Mouse (Mus musculus): ENCODE results near the gene Cdh12. TPM values are rescaled to one million over a fixed set of nuclear protein-coding genes. Genes with fewer than 3 reads are reported as not detected.
"Not testable (repeated sequence)": the region's sequence is repeated elsewhere in the genome, so short reads cannot be mapped to it uniquely, and the experiment has no call there.

Gene Cdh12
- total RNA-seq, 2 experiments from 2014 or later, result not detected

DNA sequence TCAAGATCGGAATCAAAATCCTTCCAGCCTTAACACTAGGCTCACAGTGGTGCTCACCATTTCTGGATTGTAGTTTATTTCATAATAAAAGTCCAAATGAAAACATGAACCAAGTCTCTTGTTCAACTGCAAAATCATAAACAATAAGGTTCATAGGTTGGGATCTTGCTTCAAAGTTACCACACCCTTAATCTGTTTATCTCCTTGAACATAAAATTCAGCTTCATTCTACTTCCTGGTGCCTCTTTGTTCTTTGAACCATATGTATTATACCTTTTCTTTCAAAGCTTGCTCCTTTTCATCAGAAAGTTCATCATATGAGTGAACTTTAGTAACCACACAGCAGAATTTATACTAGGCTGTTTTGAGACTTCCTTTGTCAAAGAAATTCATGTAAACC lies 614.6 kb downstream of the Cdh12 start:
- no peak for DNase-seq
- intact Hi-C loops (cut with DNase I), result no loop called here

DNA sequence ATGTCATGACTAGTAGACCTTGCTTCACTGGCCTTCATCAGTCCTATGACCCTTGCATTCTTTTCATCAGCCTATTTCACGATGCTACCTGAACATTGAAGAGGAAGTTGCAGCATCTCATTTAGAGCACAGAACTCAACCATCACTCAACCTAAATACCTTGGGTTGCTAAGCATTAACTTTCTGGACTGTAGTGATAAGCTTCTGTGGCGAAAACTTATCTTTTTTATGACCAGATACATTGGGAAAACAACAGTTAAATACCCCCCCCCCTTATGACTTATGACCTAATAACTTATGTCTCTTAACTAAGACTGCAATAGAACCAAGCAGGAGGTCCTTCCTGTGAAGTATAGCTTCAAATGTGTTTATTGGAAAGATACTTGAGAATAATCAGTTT lies 620.2 kb downstream of the Cdh12 start:
- intact Hi-C loops (cut with DNase I), result no loop called here
- DNase-seq, result no peak

- no peak for DNase-seq
- intact Hi-C loops (cut with DNase I), result no loop called here
Measured at GRCm38 (mm10) chr15:21092824-21093223, 643.8 kb downstream of the Cdh12 start.

DNA sequence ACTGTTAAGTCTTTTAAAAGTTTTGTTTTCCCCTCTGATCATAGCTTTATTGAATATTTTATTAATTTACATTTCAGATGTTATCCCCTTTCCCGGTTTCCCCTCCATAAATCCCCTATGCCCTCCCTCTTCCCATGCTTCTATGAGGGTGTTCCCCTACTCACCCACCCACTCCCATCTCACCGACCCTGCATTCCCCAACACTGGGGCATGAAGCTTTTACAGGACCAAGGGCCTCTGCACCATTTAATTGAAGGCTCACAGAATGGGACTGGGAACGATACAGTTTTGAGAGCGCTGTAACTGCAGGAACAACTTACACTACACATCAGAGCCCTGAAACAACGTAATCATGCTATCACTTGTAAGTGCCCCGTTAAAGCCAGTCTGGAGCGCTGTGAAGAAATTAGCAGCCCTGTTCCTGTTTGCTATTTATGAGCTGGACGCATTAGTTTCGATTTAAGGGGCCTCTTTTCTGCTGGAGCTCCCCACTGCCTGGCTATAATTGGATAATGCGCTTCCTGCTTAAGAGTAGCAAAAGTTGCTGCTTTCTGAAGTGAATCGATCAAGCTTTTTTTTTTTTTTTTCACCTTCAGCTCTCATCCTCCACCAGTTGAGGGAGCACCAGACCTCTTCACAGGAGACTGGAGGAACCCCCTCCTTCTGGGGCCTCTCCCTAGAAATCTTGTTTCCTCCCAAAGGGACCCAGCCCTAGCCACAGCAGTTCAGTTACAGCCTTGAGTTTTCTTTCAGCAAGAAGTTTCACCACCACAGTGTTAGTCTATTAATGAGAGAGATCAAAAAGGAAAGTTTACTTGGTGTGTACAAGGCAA lies 660.2 kb downstream of the Cdh12 start:
- intact Hi-C loops (cut with DNase I), result loop anchor here (10.0 kb wide), 1 partner anchor 296 kb away; no protein-coding TSS in a partner anchor
- DNase-seq, result peak in 1 of 2 experiments; percentile 2

GRCm38 (mm10) chr15:21109889-21110500 lies 660.9 kb downstream of the Cdh12 start:
- DNase-seq, result no peak
- intact Hi-C loops (cut with DNase I), result loop anchor here (10.0 kb wide), 1 partner anchor 295 kb away; no protein-coding TSS in a partner anchor

DNA sequence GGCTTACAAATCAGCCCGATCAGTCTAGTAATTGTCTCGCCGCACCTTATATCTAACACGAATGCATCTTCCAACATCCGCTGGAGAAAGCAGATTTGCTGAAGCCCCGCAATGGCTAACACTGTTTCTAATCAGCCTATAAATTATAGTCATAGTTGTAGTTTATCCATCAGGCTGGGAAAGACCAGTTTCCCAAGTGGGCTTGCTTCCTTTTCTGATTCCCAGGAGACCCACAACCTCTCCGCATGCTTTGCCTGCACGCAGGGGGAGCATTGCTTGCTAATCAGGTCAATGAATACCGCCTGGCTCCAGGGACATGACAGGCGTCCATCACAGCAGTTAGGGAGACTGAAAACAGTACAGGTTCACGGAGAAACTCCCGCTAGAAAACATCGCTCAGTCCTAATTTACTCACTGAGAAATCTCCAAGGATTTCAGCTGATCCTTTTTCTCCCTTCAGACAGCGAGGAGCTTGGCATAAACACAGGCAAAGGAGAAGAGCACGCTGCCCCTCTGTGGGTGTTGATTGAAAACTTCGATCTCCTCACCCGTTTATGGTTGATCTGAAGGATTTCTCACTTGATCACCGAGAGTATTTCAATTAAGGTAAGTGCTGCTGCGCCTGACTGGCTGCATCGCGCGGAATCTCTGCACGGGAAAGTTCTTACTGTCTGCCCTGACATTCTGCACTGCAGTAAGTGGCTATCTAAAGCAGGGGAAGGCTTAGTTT lies 662.0 kb downstream of the Cdh12 start:
- intact Hi-C loops (cut with DNase I), result no loop called here
- DNase-seq, result no peak

GRCm38 (mm10) chr15:21114775-21115174 lies 665.7 kb downstream of the Cdh12 start:
- intact Hi-C loops (cut with DNase I); DNase-seq: not testable (repeated sequence)

GRCm38 (mm10) chr15:21130660-21131059 lies 681.6 kb downstream of the Cdh12 start:
- intact Hi-C loops (cut with DNase I), result no loop called here

DNA sequence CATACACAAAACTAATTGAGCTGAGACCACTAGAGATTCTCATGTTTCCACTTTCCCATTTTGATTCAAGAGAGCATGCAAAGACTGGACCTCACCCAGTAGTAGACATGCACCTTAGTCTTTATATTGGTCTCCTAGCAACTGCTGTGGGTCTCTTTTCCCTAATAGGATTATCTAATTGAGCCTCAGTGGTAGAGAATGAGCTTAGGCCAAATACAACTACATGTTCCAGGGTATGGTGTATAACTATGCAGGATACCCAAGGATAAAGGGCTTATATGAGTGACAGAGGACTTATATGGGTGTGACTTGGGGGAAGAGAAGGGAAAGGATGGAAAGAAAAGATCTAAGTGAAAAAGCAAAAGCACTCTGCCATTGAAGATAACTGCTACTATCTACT lies 683.9 kb downstream of the Cdh12 start:
- DNase-seq, result no peak

More at GRCm38 (mm10) chr15:21130660-21131059, 681.6 kb downstream of the Cdh12 start:
- no peak for DNase-seq

GRCm38 (mm10) chr15:21146896-21147295 lies 697.8 kb downstream of the Cdh12 start:
- no peak for DNase-seq
- intact Hi-C loops (cut with DNase I), result no loop called here

More for the DNA sequence above, 683.9 kb downstream of the Cdh12 start:
- intact Hi-C loops (cut with DNase I), result no loop called here

GRCm38 (mm10) chr15:21153602-21154001 lies 704.5 kb downstream of the Cdh12 start:
- DNase-seq, result no peak
- intact Hi-C loops (cut with DNase I), result no loop called here

DNA sequence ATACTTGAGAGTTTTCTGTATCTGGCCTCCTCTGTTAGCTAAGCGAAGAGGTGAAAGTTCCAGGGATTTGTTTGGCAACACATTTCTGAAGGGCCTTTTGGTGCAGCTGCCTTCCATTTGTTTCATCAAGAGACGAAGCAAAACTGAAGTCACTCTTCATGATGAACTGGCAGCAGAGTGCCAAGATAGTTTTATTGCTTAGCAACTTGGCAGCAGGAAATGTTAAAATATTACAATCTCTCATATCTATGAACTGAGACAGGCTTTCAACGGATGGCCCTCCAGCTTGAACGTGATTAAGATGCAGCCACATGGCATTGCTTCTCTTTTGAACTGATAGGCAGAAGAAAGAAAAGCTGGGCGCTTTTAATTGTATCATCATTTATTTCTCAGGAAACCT lies 730.7 kb downstream of the Cdh12 start:
- no peak for DNase-seq
- intact Hi-C loops (cut with DNase I), result no loop called here

DNA sequence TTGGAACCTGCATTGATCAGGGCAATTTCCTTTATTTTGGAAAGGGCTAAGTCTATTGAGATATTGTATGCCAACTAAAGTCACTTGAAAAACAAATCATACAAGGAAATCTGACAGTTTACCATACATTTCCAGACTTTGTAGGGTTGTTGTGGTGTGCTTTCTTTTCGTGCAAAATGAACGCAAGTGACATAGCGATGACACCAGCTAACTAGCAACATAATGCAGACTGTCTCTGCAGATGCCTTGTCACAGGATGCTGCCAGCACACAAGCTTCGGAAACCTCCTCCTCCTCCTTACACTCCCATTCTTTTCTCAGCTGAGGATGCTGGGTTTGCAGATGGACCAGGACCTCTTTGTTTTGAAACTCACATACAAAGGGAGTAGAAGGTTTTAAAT lies 731.1 kb downstream of the Cdh12 start:
- intact Hi-C loops (cut with DNase I), result no loop called here
- DNase-seq, result no peak

- no peak for DNase-seq
- intact Hi-C loops (cut with DNase I), result no loop called here
Measured at GRCm38 (mm10) chr15:21185799-21186198, 736.7 kb downstream of the Cdh12 start.

- DNase-seq; intact Hi-C loops (cut with DNase I): not testable (repeated sequence)
Measured at GRCm38 (mm10) chr15:21210089-21210488, 761.0 kb downstream of the Cdh12 start.

GRCm38 (mm10) chr15:21223006-21223405 lies 773.9 kb downstream of the Cdh12 start:
- intact Hi-C loops (cut with DNase I), result no loop called here
- DNase-seq, result no peak

GRCm38 (mm10) chr15:21261318-21261717 lies 812.3 kb downstream of the Cdh12 start:
- DNase-seq, result no peak
- intact Hi-C loops (cut with DNase I), result no loop called here

DNA sequence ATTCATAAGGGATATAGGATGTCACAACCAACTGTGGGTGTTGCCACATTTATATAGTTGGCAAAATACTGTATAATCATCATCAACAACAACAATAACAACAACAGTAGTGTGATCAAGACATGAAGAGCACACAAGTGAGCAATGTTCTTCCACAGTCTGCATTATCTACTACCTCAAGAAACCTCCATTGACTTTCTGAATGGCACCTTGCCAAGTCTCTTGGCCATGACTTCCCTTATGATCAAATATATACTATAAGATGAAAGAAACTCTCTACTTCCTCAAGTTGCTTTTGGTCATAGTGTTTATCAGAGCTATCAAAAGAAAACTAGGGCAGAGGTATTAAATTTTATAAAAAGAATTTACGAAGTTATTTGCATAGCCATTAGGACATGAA lies 820.8 kb downstream of the Cdh12 start:
- no peak for DNase-seq
- intact Hi-C loops (cut with DNase I), result no loop called here

GRCm38 (mm10) chr15:21297051-21297450 lies 848.0 kb downstream of the Cdh12 start:
- intact Hi-C loops (cut with DNase I), result no loop called here

DNA sequence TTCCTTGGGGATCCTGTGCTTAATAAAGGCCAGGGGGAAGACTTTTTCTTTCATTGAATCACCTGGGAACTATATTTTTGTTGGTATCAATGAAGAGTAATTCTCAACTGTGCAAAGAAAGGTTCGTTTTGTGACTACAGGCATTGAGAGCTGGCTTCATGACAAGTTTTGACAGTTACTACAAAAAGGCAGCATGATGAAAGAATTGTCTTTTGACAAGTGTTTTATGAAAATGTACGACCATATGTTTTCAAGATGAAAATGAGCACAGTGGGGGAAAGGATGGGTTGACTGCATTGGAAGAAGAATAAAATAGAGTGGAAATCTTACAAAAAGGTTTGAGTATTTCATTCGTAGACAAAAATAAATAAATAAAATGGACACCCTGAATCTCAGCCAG lies 866.4 kb downstream of the Cdh12 start:
- intact Hi-C loops (cut with DNase I), result no loop called here
- DNase-seq, result no peak

More at GRCm38 (mm10) chr15:21297051-21297450, 848.0 kb downstream of the Cdh12 start:
- DNase-seq, result no peak

DNA sequence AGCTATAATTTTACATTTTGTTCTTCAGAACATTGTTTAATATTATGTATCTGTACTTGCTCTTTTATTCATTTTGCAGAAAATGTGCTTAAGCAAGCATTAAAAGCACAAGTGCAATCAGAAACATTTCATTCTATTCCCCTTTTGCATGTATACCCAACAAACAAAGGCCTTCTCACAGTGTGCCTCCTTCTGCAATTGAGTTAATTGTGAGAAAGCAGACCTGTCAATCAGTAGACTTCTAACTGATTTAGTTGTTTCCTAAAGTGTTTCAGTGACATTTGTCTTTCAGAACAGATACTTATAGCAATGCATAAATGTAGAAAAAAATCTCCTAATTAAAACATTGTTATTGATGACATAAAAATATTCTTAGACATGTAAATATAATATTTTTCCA lies 894.8 kb downstream of the Cdh12 start:
- intact Hi-C loops (cut with DNase I), result no loop called here
- DNase-seq, result no peak
